Mouse (Mus musculus) heart, postnatal 0 days (tissue): ENCODE results near the gene Exoc4.

ENCODE experiments used
- CTCF ChIP-seq: IDR thresholded peaks from 2 replicates; pipeline ENCODE4 v1.5.1; 2016; ENCODE audit warnings: antibody characterized with exemption, control low read depth, low read depth
- EP300 ChIP-seq: IDR thresholded peaks from 2 replicates; pipeline ENCODE4 v1.6.1; 2016; ENCODE audit warnings: antibody characterized with exemption, low read depth

DNA sequence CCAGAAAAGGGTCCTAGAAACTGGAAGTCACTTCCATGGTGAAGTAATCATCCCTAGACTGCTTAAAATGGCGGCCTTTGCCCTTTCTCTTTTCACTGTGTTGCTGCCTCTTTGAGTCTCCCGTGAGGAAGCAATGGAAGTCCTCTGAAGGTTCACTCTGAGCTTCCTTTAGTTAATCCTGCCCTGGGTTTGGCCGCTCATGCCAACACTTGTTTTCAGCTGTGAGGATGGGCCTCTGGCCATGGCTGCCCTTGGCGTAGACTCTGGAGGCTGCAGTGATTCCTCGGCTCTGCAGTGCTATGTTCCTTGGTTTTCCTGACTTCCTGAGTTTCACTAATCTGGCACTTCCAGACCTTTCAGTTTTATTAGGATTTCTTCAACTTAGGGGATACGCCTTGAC lies 267.9 kb downstream of the Exoc4 start:
- TF ChIP-seq CTCF (no peak), EP300 (no peak)
